Mouse (Mus musculus): ENCODE results near the gene Sf3b4.
A peak's percentile ranks its signal among the peaks of the same experiment; 100 is the strongest.
"Not testable (repeated sequence)": the region's sequence is repeated elsewhere in the genome, so short reads cannot be mapped to it uniquely, and the experiment has no call there.

Sf3b4 gene

DNA sequence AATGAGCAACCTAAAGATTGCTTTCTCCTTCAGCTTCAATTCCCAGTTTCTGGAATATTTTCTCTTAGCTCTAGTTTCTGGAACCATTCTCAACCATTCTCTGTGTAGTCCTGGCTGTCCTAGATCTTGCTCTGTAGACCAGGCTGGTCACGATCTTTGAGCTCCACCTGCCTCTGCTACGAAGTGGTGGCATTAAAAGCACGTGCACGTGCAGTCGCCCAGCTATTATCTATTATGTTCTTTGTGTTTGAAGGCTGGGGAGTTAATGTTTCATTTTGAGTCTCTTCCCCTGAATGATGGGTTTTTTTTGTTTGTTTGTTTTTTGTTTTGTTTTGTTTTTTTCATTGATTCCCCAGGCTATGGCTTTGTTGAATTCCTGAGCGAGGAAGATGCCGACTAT lies 1.1 kb downstream of the Sf3b4 start:
- no peak for DNase-seq (ENCODE audit: extremely low read depth, low read depth, low spot score)

DNA sequence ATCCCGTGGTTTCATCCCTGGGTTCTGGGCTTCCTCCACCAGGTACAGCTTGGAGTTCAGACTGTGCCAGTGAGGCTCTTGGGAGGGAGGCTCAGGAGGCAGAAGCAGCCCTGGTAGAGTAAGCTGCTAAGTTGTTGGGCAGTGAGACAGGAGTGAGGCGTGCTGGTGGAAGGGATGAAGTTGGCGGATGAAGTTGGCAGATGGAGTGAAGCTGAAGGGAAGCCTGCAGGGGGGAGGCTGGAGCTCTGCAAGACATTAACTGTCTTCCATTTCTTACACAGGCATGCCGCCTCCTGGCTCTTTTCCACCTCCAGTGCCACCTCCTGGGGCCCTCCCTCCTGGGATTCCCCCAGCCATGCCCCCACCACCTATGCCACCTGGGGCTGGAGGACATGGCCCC lies 1.9 kb downstream of the Sf3b4 start:
- DNase-seq (ENCODE audit: extremely low read depth, low read depth, low spot score): not testable (repeated sequence)

DNA sequence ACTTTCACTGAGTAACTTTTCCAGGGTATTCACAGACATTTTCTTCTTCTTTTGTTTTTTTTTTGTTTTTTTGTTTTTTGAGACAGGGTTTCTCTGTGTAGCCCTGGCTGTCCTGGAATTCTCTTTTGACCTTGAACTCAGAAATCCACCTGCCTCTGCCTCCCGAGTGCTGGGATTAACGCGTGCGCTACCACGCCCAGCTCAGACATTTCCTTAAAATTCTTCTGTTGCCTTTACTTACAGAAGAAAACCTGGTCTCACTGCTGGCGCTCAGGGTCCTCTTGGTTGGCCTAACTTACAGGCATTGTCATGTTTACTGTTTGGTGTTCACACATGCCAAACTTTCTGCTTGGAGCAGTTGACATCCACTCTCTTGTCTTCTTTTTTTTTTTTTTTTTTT lies 3.1 kb downstream of the Sf3b4 start:
- no peak for DNase-seq (ENCODE audit: extremely low read depth, low read depth, low spot score)

DNA sequence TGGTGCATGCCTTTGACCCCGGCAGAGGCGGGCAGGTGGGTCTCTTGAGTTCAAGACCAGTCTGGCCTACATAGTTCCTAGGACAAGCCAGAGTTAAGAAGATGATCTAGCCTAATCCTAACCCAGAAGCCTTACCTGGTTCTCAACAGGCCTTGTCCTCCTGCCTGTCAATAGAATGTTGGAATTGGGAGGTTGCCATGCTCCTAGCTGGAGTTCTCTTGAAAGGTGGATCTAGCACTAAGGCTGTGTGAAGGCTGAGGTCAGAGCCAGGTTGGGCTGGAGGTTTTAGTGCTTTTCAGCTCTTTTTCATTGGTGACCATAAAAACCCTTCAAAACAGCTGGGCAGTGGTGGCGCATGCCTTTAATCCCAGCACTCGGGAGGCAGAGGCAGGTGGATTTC lies 6.3 kb downstream of the Sf3b4 start:
- no peak for DNase-seq (ENCODE audit: extremely low read depth, low read depth, low spot score)

DNA sequence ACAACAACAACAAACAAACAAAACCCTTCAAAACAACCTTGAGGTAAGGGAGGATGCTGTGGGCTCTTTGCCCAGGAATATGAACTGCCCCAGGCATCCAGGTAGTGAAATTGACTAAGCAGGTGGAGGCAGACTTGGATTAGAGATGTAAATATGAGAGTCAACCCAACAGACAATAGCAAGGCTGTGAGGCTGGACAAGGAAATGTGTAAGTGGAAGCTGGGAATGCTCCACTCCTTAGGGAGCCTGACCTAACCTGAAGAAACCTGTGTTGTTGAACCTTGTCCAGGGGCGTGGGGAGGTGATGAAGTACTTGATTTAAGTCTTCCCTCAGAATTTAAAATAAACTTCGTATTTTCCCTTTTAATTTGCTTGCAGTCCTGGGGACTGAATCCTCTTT lies 6.8 kb downstream of the Sf3b4 start:
- no peak for DNase-seq (ENCODE audit: extremely low read depth, low read depth, low spot score)

DNA sequence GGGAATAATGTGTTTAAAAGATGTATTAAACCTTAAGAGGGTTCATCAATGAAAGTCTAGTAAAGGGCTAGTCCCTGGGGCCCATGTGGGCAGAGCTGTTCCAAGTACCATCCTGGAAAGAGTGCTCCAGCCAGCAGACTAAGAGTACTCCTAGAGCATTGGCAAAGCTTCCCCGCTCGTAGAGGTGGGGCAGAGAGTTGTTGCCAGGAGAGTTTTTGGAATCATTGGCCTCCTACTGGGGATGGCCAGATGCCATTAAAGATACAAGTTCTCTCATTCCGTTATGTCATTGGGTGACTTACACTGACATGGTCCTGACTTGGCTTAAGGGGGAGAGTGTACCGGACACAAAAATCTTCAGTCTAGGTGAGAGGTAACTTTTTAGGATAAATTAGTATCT lies 7.4 kb downstream of the Sf3b4 start:
- DNase-seq (ENCODE audit: extremely low read depth, low read depth, low spot score): no peak

DNA sequence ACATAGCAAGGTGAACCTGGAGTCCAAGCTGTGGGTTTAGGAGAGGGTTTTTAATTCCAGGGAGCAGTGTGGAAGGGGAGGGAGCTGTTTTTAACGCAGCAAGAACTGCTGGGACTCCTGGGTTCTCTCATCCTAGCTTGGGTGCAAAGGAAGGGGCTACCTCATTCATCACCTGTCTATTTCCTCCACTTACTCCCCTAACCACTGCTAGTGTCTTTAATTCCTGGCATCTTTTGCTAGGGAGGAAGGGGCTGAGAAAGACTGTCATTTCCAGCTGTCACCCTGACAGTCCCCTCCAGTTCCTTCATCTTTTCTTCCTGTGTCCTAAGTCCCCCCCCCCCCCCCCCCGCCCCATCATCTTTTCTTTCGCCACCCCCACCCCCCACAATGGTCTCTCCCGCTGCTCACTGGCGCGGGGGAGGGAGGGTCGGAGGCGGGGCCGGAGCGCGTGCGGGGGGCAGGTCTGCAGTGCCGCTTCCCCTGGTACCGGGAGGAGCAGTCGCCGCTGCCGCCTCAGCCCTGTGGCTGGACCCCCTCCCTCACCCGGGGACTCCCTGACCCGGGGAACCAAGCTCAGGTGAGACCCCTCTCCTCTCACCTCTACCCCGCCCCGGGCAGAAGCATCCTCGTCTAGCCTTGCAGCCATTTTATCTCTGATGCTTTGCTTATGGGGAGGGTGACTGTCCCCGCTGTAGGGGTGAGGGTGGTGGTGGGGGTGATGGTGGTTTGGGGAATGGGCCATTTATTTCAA lies 8.8 kb downstream of the Sf3b4 start, which contains the start of gene Sv2a:
TSS of gene Sv2a (plus strand) at position 425 of the 751 bp plus-strand sequence.
- DNase-seq (ENCODE audit: extremely low read depth, low read depth, low spot score): no peak

DNA sequence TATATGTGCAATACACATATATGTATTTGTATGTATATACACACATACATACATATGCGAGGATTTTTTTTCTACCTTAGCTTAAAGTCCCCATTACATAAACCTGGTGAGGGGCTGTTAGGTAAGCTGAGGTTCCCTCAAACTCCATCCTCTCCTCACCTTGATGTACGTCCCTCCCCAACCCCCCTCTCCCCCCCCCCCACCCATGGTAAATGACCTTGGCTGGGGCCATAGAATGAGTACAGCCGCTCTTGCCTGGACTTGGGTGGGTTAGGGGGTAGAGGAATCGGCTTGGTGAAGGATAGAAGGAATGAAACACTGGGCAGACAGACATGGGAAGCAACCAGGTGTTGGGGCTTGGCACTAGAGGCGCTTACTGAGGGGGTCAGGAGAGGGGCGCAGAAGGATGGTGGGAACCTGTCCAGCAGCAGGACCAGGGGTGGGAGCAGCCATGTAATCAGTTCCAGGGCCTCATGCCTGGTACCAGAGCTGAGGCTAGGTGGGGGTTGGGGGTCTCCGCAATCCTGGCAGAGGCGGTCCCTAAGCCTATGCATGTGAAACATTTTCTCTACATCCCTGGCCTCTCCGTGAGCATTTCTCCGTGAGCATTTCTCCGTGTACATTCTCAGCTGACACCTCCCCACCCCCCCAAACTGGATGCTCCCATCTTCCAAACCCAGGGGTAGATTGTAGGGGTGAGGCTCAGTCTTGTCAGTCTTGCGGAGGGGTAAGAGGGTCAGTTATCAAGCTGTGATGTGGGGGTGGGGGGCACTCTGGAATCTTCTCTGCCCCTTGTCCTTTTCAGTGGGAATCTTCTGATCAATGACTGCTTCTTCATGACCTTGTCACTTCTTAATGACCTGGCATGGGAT lies 9.6 kb downstream of the Sf3b4 start:
- no peak for DNase-seq (ENCODE audit: extremely low read depth, low read depth, low spot score)

DNA sequence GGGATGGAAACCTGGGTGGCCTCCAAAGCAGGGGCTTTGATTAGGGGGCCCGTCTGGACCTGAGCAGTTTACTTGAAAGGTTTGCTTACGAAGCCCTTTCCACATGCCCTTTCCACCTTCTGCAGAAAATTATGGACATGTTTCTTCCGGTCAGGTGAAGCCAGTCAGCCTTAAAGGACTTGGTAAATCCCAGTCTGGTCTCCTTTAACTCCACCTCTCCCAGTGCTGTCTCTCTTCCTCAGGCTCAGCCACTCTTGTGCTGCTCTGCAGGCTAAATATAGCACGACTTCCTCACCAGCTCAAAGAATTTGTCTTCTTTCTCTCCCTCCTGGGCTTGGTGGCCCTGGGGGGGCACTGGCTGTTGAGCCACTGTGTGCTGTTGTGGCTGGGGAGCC lies 10.2 kb downstream of the Sf3b4 start:
- DNase-seq (ENCODE audit: extremely low read depth, low read depth, low spot score): no peak

DNA sequence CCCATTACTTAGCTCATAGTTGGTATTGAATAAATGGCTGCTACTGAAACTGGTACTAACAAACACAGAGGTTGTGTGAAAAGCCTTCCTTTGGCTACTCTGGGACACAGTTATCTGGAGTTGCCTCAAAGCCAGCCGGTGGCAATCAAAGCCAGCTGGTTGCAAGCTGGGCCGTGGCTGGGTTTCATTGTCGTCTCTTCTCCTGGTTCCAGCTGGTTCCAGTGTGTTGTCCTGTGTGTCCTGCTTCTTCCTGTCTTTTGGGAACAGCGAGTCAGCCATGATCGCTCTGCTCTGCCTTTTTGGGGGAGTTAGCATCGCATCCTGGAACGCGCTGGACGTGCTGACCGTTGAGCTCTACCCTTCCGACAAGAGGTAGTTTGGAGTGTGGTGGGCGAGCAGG lies 20.8 kb downstream of the Sf3b4 start:
- DNase-seq (ENCODE audit: extremely low read depth, low read depth, low spot score): no peak

DNA sequence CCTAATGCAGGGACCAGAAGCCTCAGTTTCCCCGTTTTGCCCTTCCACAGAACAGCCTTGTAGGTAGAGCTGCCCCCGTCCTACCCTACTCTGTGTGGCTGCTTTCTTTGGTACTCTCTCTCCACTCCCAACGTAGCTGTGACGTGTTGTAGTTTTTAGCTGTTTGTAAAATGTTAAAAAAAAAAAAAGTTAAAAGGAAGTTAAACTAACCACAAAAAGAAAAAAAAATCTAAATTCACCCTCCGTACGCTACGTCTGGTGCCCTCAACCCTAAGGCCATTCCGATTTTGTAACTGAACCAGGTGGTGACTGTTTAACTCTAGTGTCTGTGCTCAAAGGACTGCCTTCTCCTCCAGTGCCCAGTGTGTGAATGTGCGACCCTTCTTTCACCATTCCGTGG lies 22.8 kb downstream of the Sf3b4 start:
- no peak for DNase-seq (ENCODE audit: extremely low read depth, low read depth, low spot score)

DNA sequence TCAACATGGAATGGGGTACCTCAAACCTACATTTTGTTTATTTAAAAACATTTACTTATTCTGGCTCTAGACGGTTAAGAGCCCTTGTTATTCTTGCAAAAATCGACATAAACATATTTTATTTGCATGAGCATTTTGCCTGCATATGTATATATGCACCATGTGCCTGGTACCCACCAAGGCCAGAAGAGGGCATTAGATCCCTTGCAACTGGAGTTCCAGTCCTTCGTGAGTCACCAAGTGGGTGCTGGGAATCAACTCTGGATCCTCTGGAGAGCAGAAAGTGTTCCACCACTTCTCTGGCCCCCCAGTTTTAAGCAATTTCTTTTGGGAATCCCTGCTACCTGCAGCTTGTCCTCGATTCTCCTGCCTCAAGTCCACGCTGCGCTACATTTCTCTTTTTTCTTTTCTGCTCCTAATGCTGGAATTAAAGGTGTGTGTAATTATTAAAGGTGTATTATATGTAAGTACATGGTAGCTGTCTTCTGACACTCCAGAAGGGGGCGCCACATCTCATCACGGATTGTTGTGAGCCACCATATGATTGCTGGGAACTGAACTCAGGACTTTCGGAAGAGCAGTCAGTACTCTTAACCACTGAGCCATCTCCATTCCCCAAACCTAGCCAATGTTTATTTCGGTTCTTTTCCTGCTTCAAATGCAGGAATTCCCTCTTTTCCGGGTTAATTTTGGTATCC lies 23.6 kb downstream of the Sf3b4 start:
- no peak for DNase-seq (ENCODE audit: extremely low read depth, low read depth, low spot score)

DNA sequence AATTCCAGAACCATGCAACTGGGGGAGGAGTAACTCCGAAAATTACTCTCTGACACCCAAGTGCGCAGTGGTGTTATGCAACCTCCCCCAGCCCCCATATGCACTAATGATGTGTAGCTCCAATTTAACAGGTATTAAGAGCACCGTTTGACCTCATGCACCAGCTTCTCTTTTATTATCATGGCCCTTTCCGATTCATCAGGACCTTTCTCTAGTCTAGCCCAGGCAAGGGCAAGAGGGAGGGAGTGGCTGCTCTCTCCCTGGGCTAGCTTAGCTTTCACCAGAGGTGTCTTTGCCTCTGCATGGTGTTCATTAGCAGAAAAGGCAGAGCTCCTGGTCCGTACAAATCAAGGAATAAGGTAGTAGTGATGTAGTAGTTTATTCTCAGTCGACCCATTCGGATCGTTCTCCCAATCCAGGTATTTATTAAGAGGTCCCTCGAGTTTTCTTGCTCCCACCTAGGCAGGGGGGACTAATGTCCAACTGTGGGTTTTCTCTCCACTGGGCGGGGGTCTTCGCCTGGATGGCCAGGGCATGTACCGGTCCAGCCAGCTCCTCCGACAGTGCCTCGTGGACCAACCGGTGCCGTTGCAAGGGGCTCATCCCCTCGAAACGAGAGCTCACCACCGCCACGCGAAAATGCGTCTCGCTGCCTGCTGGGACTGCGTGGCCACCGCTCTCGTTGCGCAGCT lies 24.5 kb downstream of the Sf3b4 start:
- DNase-seq (ENCODE audit: extremely low read depth, low read depth, low spot score): no peak

DNA sequence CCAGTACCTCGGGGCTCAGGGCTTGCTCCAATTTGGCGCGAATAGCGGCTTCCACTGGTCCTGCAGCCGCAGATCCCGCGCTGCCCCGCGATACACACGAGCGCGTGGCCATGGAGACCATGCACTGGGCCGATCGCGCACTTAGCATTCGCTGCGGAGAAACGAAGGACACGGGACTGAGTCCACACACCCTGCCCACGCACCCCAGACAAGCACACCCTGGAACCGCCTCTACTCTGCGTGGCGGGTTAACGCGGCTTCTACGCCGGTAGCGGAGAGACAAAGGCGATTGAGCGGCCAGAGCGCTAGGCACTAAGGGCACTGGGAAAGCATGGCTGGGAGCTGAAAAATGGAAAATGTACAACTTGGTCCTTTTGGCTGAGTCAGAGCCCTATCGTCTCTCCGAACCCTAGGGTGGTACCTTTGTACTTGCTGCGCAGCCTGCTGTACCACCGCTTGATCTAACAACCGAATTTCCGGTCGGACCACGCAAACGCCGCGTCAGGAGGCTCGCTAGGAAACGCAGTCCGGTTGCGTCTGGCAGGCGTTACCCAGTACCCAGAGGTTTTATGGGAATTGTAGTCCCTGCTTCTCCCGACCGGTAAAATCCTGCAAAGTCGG lies 25.1 kb downstream of the Sf3b4 start:
- DNase-seq (ENCODE audit: extremely low read depth, low read depth, low spot score): peak; percentile 42

DNA sequence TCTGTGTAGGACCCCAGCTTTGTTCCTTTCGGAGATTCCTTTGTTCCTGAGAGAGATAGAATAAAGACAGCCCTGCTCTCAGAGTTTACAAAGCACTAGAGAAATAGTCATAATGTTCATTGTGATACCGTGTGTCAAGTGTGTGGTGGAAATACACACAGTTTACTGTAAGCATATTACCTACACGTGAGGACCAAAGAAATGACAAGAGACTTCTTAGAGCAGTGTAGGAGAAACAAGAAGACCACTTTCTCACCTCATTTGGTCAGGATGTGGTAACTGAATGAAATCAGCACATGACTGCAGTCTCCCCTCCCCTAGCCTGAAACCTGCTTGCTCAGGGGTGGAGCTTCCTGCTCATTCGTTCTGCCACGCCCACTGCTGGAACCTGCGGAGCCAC lies 26.0 kb downstream of the Sf3b4 start:
- no peak for DNase-seq (ENCODE audit: extremely low read depth, low read depth, low spot score)

DNA sequence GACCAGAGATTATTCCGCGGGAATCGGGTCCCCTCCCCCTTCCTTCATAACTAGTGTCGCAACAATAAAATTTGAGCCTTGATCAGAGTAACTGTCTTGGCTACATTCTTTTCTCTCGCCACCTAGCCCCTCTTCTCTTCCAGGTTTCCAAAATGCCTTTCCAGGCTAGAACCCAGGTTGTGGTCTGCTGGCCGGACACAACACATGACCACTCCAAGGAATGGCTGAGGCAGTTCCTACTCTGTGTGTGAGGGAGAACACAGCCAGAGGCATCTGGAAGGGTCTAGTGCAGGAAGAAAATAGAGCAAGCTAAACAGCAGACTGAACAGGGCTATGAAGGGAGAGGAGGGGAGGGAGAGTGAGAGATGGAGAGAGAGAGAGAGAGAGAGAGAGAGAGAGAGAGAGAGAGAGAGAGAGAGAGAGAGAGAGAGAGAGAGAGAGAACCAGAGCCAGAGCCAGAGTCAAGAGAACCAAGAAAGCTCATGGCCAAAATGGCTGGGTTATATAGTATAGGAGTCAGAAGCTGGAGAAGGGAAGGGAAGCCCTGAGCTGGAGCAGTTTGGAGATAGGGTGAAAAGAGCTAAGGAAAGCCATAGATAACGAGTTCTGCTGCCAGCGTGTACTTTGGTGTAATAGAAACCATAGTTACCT lies 26.6 kb downstream of the Sf3b4 start:
- not testable (repeated sequence) for DNase-seq (ENCODE audit: extremely low read depth, low read depth, low spot score)

DNA sequence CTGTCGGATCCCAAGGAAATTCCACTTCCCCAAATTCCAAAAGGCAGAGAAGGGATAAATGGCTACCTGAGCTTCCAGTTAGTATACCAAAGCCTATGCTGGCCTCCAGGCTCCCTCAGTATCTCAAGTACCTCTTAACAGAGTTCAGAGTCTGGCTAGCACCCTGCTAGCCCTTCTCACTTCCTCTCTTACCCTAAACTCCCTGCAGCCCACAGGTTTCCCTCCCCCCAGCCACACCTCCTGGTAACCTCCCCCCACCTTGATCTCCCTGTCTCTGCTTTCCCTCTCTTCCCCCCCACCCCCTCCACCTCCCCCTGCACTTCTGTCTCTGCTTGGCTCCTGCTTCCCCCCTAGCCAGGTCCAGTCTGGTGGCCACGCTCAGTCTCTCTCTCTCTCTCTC lies 27.6 kb downstream of the Sf3b4 start:
- DNase-seq (ENCODE audit: extremely low read depth, low read depth, low spot score): no peak

DNA sequence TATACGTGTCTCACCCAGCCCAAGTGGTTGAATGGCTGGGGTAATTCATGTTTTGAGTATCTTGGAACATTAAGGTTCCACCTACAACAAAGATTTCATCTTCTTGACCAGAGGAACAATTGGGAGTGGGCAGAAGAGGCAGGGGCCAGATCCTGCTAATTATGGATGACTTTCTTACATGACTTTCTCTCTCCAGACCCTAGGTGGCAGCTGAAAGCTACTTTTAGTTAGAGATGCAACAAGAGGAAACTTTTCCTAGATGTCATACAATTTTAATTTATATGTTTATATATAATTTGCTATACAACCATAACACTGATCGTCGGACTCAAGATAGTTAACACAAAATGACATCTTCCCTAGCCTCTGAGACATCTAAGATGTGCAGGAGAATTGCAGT lies 35.7 kb downstream of the Sf3b4 start:
- DNase-seq (ENCODE audit: extremely low read depth, low read depth, low spot score): no peak

DNA sequence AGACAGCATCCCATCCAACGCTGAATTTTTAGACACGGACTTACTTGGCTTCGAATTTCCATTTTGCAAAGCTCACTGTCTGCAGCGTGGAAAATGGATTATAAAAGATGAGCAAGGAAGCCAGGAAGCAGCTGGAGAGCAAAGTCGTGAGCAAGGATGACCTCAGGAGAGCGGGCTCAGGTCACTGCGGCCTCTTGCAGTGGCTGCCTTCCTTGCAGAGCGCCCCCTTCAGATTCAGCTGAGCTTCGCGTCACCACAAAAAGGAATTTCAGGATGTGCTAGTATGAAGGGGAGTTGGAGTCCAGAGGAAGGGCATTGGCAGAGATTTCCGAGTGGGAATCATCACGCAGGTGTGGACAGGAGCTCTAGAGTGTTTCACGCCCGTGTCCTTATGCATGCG lies 37.1 kb downstream of the Sf3b4 start:
- DNase-seq (ENCODE audit: extremely low read depth, low read depth, low spot score): no peak

DNA sequence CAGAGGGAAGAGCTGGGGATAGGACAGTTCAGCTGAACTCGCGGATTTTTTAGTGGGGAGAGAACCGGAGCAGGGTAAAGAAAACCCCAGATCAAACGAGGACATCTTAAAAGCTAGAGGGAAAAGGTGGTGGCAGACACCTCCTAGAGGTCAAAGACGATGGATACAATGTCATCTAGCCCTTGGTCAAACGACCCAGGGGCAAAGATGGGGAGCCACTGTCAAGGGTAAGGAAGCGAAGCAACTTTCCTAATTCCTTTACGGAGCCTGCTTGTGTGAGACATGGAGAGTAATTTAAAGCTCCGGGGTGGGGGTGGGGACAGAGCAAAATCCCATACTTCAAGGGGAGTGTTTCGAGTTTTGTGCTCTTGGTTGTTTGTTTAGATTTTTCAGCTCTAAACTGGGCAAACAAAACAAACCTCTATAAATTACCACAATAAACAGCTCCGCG lies 47.1 kb downstream of the Sf3b4 start:
- no peak for DNase-seq (ENCODE audit: extremely low read depth, low read depth, low spot score)

Data from fat pad, adult 2 months (tissue).